Mouse (Mus musculus) lung, embryonic 16.5 days (tissue): ENCODE results near the gene Rbp2. TPM values are rescaled to one million over a fixed set of nuclear protein-coding genes. Genes with fewer than 3 reads are reported as not detected.
A peak's percentile ranks its signal among the peaks of the same experiment; 100 is the strongest.

Experiments
- ATAC-seq: fragments of 200-750 bp; cut with Nextera tagmentation; 2 replicates; pipeline ENCODE4 v1.8.0; 2017; ENCODE audit warnings: low read depth, mild to moderate bottlenecking, moderate library complexity
- H3K27ac ChIP-seq: fragments of 300-500 bp; sonication (generic); 2 replicates; pipeline ENCODE4 v1.5.1; 2014; ENCODE audit warnings: mild to moderate bottlenecking, control low read depth, low read length
- H3K27me3 ChIP-seq: fragments of 300-500 bp; sonication (generic); 2 replicates; pipeline ENCODE4 v1.6.1; 2014; ENCODE audit warnings: low read depth, low read length, mixed read lengths; ENCODE audit not compliant: control insufficient read depth, insufficient read depth
- H3K36me3 ChIP-seq: fragments of 300-500 bp; sonication (generic); 2 replicates; pipeline ENCODE4 v1.6.1; 2014; ENCODE audit warnings: low read length; ENCODE audit not compliant: control insufficient read depth, insufficient read depth
- H3K4me1 ChIP-seq: fragments of 300-500 bp; sonication (generic); replicated peaks from 2 replicates; pipeline ENCODE4 v1.6.1; 2014; ENCODE audit warnings: low read length, mixed read lengths; ENCODE audit not compliant: control insufficient read depth, insufficient read depth
- H3K4me2 ChIP-seq: fragments of 300-500 bp; sonication (generic); 2 replicates; pipeline ENCODE4 v1.6.1; 2014; ENCODE audit warnings: low read depth, low read length, control low read depth
- H3K4me3 ChIP-seq: fragments of 300-500 bp; sonication (generic); 2 replicates; pipeline ENCODE4 v1.5.1; 2014; ENCODE audit warnings: mild to moderate bottlenecking, low read length, control low read depth
- H3K9ac ChIP-seq: fragments of 300-500 bp; sonication (generic); 2 replicates; pipeline ENCODE4 v1.6.1; 2014; ENCODE audit warnings: low read length, control low read depth
- H3K9me3 ChIP-seq: fragments of 300-500 bp; sonication (generic); 2 replicates; pipeline ENCODE4 v1.6.1; 2016; ENCODE audit warnings: low read length; ENCODE audit not compliant: control insufficient read depth
- WGBS: fragments of 180-500 bp; shearing (Covaris S2); extraction: QIAGEN DNeasy Blood & Tissue Kit; methylation state at CpG from one replicate; pipeline ENCODE4 v1.1.7; 2014; 5-methylcytosine and 5-hydroxymethylcytosine counted together
- polyA plus RNA-seq: library from polyadenylated mRNA; unstranded; fragments of >200 nt; fragmentation: Nextera tagmentation; extraction: Ambion mirVana; gene quantifications from 2 replicates; pipeline ENCODE4 v1.2.1, GENCODE M21; 2015

Rbp2 gene
- polyA plus RNA-seq, 1 experiment from 2014 or later, result 1.5 TPM

GRCm38 (mm10) chr9:98485020-98485419 lies 895 bp upstream of the Rbp2 start:
- Histone ChIP-seq H3K27me3 (no peaks in the 10 kb centered on the region), H3K9ac (no peak overlapping the region), H3K4me3 (no peak overlapping the region), H3K36me3 (no peaks in the 10 kb centered on the region), H3K4me1 (peaks cover 14% of the 10 kb centered on the region), H3K9me3 (no peaks in the 10 kb centered on the region), H3K4me2 (no peak overlapping the region), H3K27ac (no peak overlapping the region)
- no peak for ATAC-seq
- 73% methylated on average over 7 of the region's 7 CpGs for WGBS

- peaks cover 17% of the 10 kb centered on the region for H3K4me1 ChIP-seq
- H3K9me3 ChIP-seq, result no peaks in the 10 kb centered on the region
- H3K4me2 ChIP-seq, result no peak overlapping the region
- no peaks in the 10 kb centered on the region for H3K36me3 ChIP-seq
- H3K9ac ChIP-seq, result no peak overlapping the region
- no peak overlapping the region for H3K4me3 ChIP-seq
- no peaks in the 10 kb centered on the region for H3K27me3 ChIP-seq
- H3K27ac ChIP-seq, result peak overlapping the region; percentile 76
- peak; percentile 90 for ATAC-seq
- WGBS, result 36% methylated on average over 6 of the region's 6 CpGs
Observed at GRCm38 (mm10) chr9:98487273-98487672, 1.4 kb downstream of the Rbp2 start.

- Histone ChIP-seq H3K9ac (no peak overlapping the region), H3K36me3 (no peaks in the 10 kb centered on the region), H3K9me3 (no peaks in the 10 kb centered on the region), H3K27ac (no peak overlapping the region), H3K4me3 (no peak overlapping the region), H3K4me1 (peaks cover 17% of the 10 kb centered on the region), H3K4me2 (no peak overlapping the region), H3K27me3 (no peaks in the 10 kb centered on the region)
- 49% methylated on average over 4 of the region's 4 CpGs for WGBS
- ATAC-seq, result no peak
Observed at GRCm38 (mm10) chr9:98489532-98489931, 3.6 kb downstream of the Rbp2 start.

- Histone ChIP-seq H3K27ac (0 out of 2 replicates have a peak overlapping the region, but pooled peaks have one; percentile 7), H3K4me2 (no peak overlapping the region), H3K27me3 (no peaks in the 10 kb centered on the region), H3K4me1 (peaks cover 17% of the 10 kb centered on the region), H3K4me3 (no peak overlapping the region), H3K9ac (no peak overlapping the region), H3K9me3 (no peaks in the 10 kb centered on the region), H3K36me3 (no peaks in the 10 kb centered on the region)
- 10% methylated on average over 4 of the region's 4 CpGs for WGBS
- ATAC-seq, result peak; percentile 58; the same call in 1 of the 2 replicates
Observed at GRCm38 (mm10) chr9:98490128-98490527, 4.2 kb downstream of the Rbp2 start.

- no peak for ATAC-seq
Observed at GRCm38 (mm10) chr9:98491071-98491470, 5.2 kb downstream of the Rbp2 start.

GRCm38 (mm10) chr9:98492212-98492611 lies 6.3 kb downstream of the Rbp2 start:
- Histone ChIP-seq H3K4me2 (no peak overlapping the region), H3K36me3 (no peaks in the 10 kb centered on the region), H3K4me1 (peaks cover 23% of the 10 kb centered on the region), H3K9me3 (no peaks in the 10 kb centered on the region), H3K27me3 (no peaks in the 10 kb centered on the region), H3K27ac (no peak overlapping the region), H3K9ac (no peak overlapping the region), H3K4me3 (no peak overlapping the region)
- ATAC-seq, result no peak
- WGBS, result 58% methylated on average over 5 of the region's 5 CpGs

More at GRCm38 (mm10) chr9:98491071-98491470, 5.2 kb downstream of the Rbp2 start:
- H3K27ac ChIP-seq, result no peak overlapping the region
- no peak overlapping the region for H3K9ac ChIP-seq
- peaks cover 17% of the 10 kb centered on the region for H3K4me1 ChIP-seq
- no peak overlapping the region for H3K4me2 ChIP-seq
- H3K9me3 ChIP-seq, result no peaks in the 10 kb centered on the region
- H3K27me3 ChIP-seq, result no peaks in the 10 kb centered on the region
- H3K36me3 ChIP-seq, result no peaks in the 10 kb centered on the region
- WGBS, result 64% methylated on average over 5 of the region's 5 CpGs
- no peak overlapping the region for H3K4me3 ChIP-seq

- no peaks in the 10 kb centered on the region for H3K27me3 ChIP-seq
- ATAC-seq, result no peak
- H3K9me3 ChIP-seq, result no peaks in the 10 kb centered on the region
- WGBS, result 61% methylated on average over 1 of the region's 1 CpGs
- no peak overlapping the region for H3K4me2 ChIP-seq
- no peaks in the 10 kb centered on the region for H3K36me3 ChIP-seq
- H3K27ac ChIP-seq, result no peak overlapping the region
- H3K9ac ChIP-seq, result no peak overlapping the region
- H3K4me3 ChIP-seq, result no peak overlapping the region
- peaks cover 25% of the 10 kb centered on the region for H3K4me1 ChIP-seq
Observed at GRCm38 (mm10) chr9:98492821-98493220, 6.9 kb downstream of the Rbp2 start.

- peak; percentile 80 for ATAC-seq
- Histone ChIP-seq H3K27me3 (no peaks in the 10 kb centered on the region), H3K36me3 (no peaks in the 10 kb centered on the region), H3K4me3 (no peak overlapping the region), H3K4me2 (peak overlapping the region; percentile 27), H3K27ac (peak overlapping the region; percentile 51), H3K4me1 (peaks cover 23% of the 10 kb centered on the region), H3K9me3 (no peaks in the 10 kb centered on the region), H3K9ac (0 out of 2 replicates have a peak overlapping the region, but pooled peaks have one; percentile 10)
- 3% methylated on average over 7 of the region's 7 CpGs for WGBS
Observed at GRCm38 (mm10) chr9:98497157-98497556, 11.2 kb downstream of the Rbp2 start.

GRCm38 (mm10) chr9:98497990-98498389 lies 12.1 kb downstream of the Rbp2 start:
- Histone ChIP-seq H3K4me1 (peaks cover 23% of the 10 kb centered on the region), H3K9ac (no peak overlapping the region), H3K27ac (no peak overlapping the region), H3K4me2 (no peak overlapping the region), H3K9me3 (no peaks in the 10 kb centered on the region), H3K27me3 (no peaks in the 10 kb centered on the region), H3K36me3 (no peaks in the 10 kb centered on the region), H3K4me3 (no peak overlapping the region)
- WGBS, result 17% methylated on average over 6 of the region's 6 CpGs
- ATAC-seq, result no peak

- H3K9me3 ChIP-seq, result no peaks in the 10 kb centered on the region
- H3K27me3 ChIP-seq, result no peaks in the 10 kb centered on the region
- peaks cover 23% of the 10 kb centered on the region for H3K4me1 ChIP-seq
- no peak for ATAC-seq
- H3K4me3 ChIP-seq, result no peak overlapping the region
- WGBS, result 49% methylated on average over 17 of the region's 17 CpGs
- H3K27ac ChIP-seq, result no peak overlapping the region
- H3K9ac ChIP-seq, result no peak overlapping the region
- H3K36me3 ChIP-seq, result no peaks in the 10 kb centered on the region
- H3K4me2 ChIP-seq, result no peak overlapping the region
Observed at GRCm38 (mm10) chr9:98498717-98499268, 12.9 kb downstream of the Rbp2 start.
